Mouse (Mus musculus) inflammation-experienced regulatory T-cells (primary cell): ENCODE measurements around the gene Vamp1. TPM values are rescaled to one million over a fixed set of nuclear protein-coding genes. Genes with fewer than 3 reads are reported as not detected.

Source experiments
- polyA plus RNA-seq, 2 experiments: library from polyadenylated mRNA; unstranded; fragments of 100-300 nt; shearing (Covaris generic); gene quantifications; one replicate each; pipeline ENCODE4 v1.2.1; 2017

Gene Vamp1
- polyA plus RNA-seq: 10 to 100 TPM; 43.8 TPM

GRCm38 (mm10) chr6:125215148-125215954 lies at the start of gene Vamp1:
Vamp1 (plus strand) TSS chr6:125215551.

GRCm38 (mm10) chr6:125166051-125166751 lies 49.1 kb upstream of the Vamp1 start, which contains the start of gene Gapdh:
Gapdh (minus strand) TSS chr6:125166467.

DNA sequence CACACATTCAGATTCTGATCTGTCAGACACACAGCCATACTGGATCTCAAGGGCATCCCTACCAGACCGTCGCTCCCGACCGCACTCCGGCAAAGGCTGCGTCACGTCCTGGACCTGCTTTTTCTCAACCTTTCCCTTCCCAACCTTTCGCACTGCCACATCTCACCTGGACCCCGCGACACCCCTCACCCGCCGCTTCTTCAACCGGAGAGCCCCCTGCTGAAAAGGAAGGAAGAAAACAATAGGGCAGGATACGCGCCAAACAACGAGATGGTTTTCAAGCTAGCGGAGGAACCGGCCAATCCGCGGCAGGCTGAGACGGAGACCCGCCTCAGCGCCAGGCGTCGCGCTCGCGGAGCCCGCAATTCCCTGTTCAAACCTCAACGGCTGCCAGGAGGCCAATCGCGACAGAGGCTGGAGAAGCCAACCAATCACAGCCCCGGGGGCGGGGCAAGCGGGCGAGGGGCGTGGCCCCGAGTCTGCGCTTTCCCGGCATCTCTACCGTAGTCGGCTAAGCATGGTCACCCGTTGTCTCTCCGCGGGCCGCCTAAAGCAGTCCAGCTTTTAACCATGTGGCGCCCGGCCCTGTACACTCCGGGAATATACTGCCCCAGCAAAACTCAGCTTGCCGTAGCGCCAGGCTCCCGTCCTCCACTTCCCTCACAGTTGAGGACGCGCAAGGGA lies 23.9 kb upstream of the Vamp1 start, which contains the start of the genes Ncapd2 and Mrpl51:
Gene Ncapd2, minus strand, starts transcription at position 370 of the 684 bp plus-strand sequence.
Gene Mrpl51, plus strand, starts transcription at position 470 of the 684 bp plus-strand sequence.

GRCm38 (mm10) chr6:125231117-125232044 lies 16.0 kb downstream of the Vamp1 start, which contains the start of gene Tapbpl:
Tapbpl (minus strand) TSS chr6:125231860.

GRCm38 (mm10) chr6:125236782-125237181 lies 21.4 kb downstream of the Vamp1 start, which contains the start of gene Cd27:
Cd27 (minus strand) TSS chr6:125237010.

DNA sequence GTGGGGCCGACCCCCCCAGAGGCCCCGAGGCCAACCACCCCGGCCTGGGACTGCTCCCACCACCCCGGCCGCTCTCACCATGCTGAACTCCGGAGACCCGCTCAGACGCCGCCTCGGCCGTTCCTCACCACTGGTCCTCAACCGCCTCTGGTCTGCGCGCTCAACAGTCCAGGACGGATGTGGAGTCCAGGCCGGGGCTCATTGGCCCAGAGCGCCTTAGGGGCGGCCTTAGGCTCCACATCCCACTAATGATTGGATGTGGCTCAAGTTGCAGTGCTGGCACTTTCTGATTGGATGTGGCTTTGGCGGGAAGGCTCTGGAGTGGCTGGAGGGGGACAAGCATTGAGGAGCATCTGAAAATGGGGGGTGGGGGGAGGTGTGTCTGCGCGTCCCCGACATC lies 70.5 kb downstream of the Vamp1 start, which contains the start of gene Tuba3a:
Gene Tuba3a, minus strand, starts transcription at position 153 of the 400 bp plus-strand sequence.

Other genes starting within 250 kb of the Vamp1 start
- under 1 TPM in 1 of 2 experiments, not detected in 1; 0.45 TPM for gene Pianp, start 218.9 kb upstream of the Vamp1 start, polyA plus RNA-seq
- gene Zfp384, start 206.4 kb upstream of the Vamp1 start, polyA plus RNA-seq: 10 to 100 TPM; 68.0 to 76.1 TPM
- 10 to 100 TPM; 85.4 to 87.6 TPM for gene Ing4, start 175.8 kb upstream of the Vamp1 start, polyA plus RNA-seq
- 10 to 100 TPM; 20.3 to 33.0 TPM for gene Acrbp, start 165.9 kb upstream of the Vamp1 start, polyA plus RNA-seq
- 10 to 100 TPM; 19.2 to 25.7 TPM for gene Lpar5, start 147.6 kb upstream of the Vamp1 start, polyA plus RNA-seq
- 10 to 100 TPM; 50.7 to 54.2 TPM for gene Chd4, start 119.6 kb upstream of the Vamp1 start, polyA plus RNA-seq
- 10 to 100 TPM; 44.4 to 53.1 TPM for gene Nop2, start 83.6 kb upstream of the Vamp1 start, polyA plus RNA-seq
- gene Iffo1, start 70.3 kb upstream of the Vamp1 start, polyA plus RNA-seq: 10 to 100 TPM; 30.3 to 30.4 TPM
- 100 to 1,000 TPM; 230 to 258 TPM for gene Gapdh, start 49.1 kb upstream of the Vamp1 start, polyA plus RNA-seq
- gene Ncapd2, start 23.9 kb upstream of the Vamp1 start, polyA plus RNA-seq: 10 to 100 TPM; 22.3 to 23.4 TPM
- gene Mrpl51, start 23.8 kb upstream of the Vamp1 start, polyA plus RNA-seq: 10 to 100 TPM; 77.6 to 84.4 TPM
- 100 to 1,000 TPM in 1 of 2 experiments, 10 to 100 TPM in 1; 98.8 to 118 TPM for gene Tapbpl, start 16.3 kb downstream of the Vamp1 start, polyA plus RNA-seq
- gene Cd27, start 21.5 kb downstream of the Vamp1 start, polyA plus RNA-seq: 100 to 1,000 TPM; 493 to 591 TPM
- 1 to 10 TPM in 1 of 2 experiments, under 1 TPM in 1; 0.61 to 2.1 TPM for gene Tuba3a, start 70.5 kb downstream of the Vamp1 start, polyA plus RNA-seq
- 1 to 10 TPM in 1 of 2 experiments, not detected in 1; 1.0 TPM for gene Ltbr, start 98.3 kb downstream of the Vamp1 start, polyA plus RNA-seq
- under 1 TPM; 0.19 to 0.36 TPM for gene Scnn1a, start 105.1 kb downstream of the Vamp1 start, polyA plus RNA-seq
- 10 to 100 TPM; 34.4 to 37.5 TPM for gene Tnfrsf1a, start 133.8 kb downstream of the Vamp1 start, polyA plus RNA-seq
- gene Plekhg6, start 165.2 kb downstream of the Vamp1 start, polyA plus RNA-seq: under 1 TPM; 0.10 to 0.70 TPM